Mouse (Mus musculus): Measurements from ENCODE around the gene Tac2. TPM values are rescaled to one million over a fixed set of nuclear protein-coding genes. Genes with fewer than 3 reads are reported as not detected.
"Not testable (repeated sequence)": the region's sequence is repeated elsewhere in the genome, so short reads cannot be mapped to it uniquely, and the experiment has no call there.

Tac2 gene
- polyA plus RNA-seq, 1 experiment from 2014 or later, result 4.5 TPM

- Histone ChIP-seq H3K4me3 (no peak overlapping the region), H3K27me3 (no peaks in the 10 kb centered on the region), H3K27ac (replicated peaks) (no peak overlapping the region), H3K4me2 (replicated peaks) (no peak overlapping the region), H3K36me3 (peaks cover 55% of the 10 kb centered on the region), H3K9ac (replicated peaks) (no peak overlapping the region), H3K4me1 (no peaks in the 10 kb centered on the region), H3K9me3 (no peaks in the 10 kb centered on the region)
- WGBS, result 93% methylated on average over 8 of the region's 8 CpGs
- no peak for ATAC-seq (replicated peaks)
Observed at GRCm38 (mm10) chr10:127747254-127747653, 23.0 kb downstream of the Tac2 start.

- H3K4me3 ChIP-seq, result no peak overlapping the region
- no peaks in the 10 kb centered on the region for H3K4me1 ChIP-seq
- H3K27ac ChIP-seq (replicated peaks), result no peak overlapping the region
- H3K9ac ChIP-seq (replicated peaks), result no peak overlapping the region
- no peaks in the 10 kb centered on the region for H3K27me3 ChIP-seq
- H3K9me3 ChIP-seq, result no peaks in the 10 kb centered on the region
- H3K36me3 ChIP-seq, result peaks cover 37% of the 10 kb centered on the region
- ATAC-seq (replicated peaks), result no peak
- 21% methylated on average over 8 of the region's 8 CpGs for WGBS
- no peak overlapping the region for H3K4me2 ChIP-seq (replicated peaks)
Observed at GRCm38 (mm10) chr10:127748847-127749612, 24.8 kb downstream of the Tac2 start.

GRCm38 (mm10) chr10:127750136-127750777 is 26.0 kb downstream of the Tac2 start:
- 58% methylated on average over 24 of the region's 24 CpGs for WGBS
- ATAC-seq (replicated peaks), result no peak
- H3K4me2 ChIP-seq (replicated peaks), result peak overlapping the region; percentile 26
- H3K4me1 ChIP-seq, result no peaks in the 10 kb centered on the region
- H3K9ac ChIP-seq (replicated peaks), result no peak overlapping the region
- H3K27ac ChIP-seq (replicated peaks), result no peak overlapping the region
- peaks cover 26% of the 10 kb centered on the region for H3K36me3 ChIP-seq
- H3K9me3 ChIP-seq, result no peaks in the 10 kb centered on the region
- H3K27me3 ChIP-seq, result no peaks in the 10 kb centered on the region
- peak overlapping the region; percentile 20 for H3K4me3 ChIP-seq

GRCm38 (mm10) chr10:127751548-127751947 is 27.3 kb downstream of the Tac2 start, which contains the start of gene Gpr182:
TSS of gene Gpr182 (minus strand) at chr10:127751732.
- H3K27ac ChIP-seq (replicated peaks), result no peak within 1 kb of the TSS
- peaks cover 16% of the 10 kb centered on the region for H3K36me3 ChIP-seq
- H3K4me2 ChIP-seq (replicated peaks), result no peak within 1 kb of the TSS
- ATAC-seq (replicated peaks), result no peak
- H3K4me1 ChIP-seq, result no peaks in the 10 kb centered on the region
- H3K9me3 ChIP-seq, result no peaks in the 10 kb centered on the region
- H3K27me3 ChIP-seq, result no peaks in the 10 kb centered on the region
- H3K4me3 ChIP-seq, result no peak within 1 kb of the TSS
- 80% methylated on average over 8 of the region's 8 CpGs for WGBS
- no peak within 1 kb of the TSS for H3K9ac ChIP-seq (replicated peaks)

GRCm38 (mm10) chr10:127754566-127755166 is 30.4 kb downstream of the Tac2 start:
- no peak for ATAC-seq (replicated peaks)
- no peaks in the 10 kb centered on the region for H3K9me3 ChIP-seq
- WGBS, result 76% methylated on average over 6 of the region's 6 CpGs

GRCm38 (mm10) chr10:127755246-127755645 is 31.0 kb downstream of the Tac2 start:
- Histone ChIP-seq H3K4me1 (no peaks in the 10 kb centered on the region), H3K4me2 (replicated peaks) (no peak overlapping the region), H3K9me3 (no peaks in the 10 kb centered on the region), H3K27me3 (no peaks in the 10 kb centered on the region), H3K27ac (replicated peaks) (no peak overlapping the region), H3K9ac (replicated peaks) (no peak overlapping the region), H3K36me3 (no peaks in the 10 kb centered on the region), H3K4me3 (no peak overlapping the region)
- 68% methylated on average over 3 of the region's 3 CpGs for WGBS
- ATAC-seq (replicated peaks), result no peak

More at GRCm38 (mm10) chr10:127754566-127755166, 30.4 kb downstream of the Tac2 start:
- H3K27ac ChIP-seq (replicated peaks), result no peak overlapping the region
- H3K4me3 ChIP-seq, result no peak overlapping the region
- H3K36me3 ChIP-seq, result no peaks in the 10 kb centered on the region
- H3K4me1 ChIP-seq, result no peaks in the 10 kb centered on the region
- H3K27me3 ChIP-seq, result no peaks in the 10 kb centered on the region
- no peak overlapping the region for H3K9ac ChIP-seq (replicated peaks)
- no peak overlapping the region for H3K4me2 ChIP-seq (replicated peaks)

- H3K9me3 ChIP-seq, result no peaks in the 10 kb centered on the region
- no peaks in the 10 kb centered on the region for H3K27me3 ChIP-seq
- no peak overlapping the region for H3K4me3 ChIP-seq
- no peak overlapping the region for H3K9ac ChIP-seq (replicated peaks)
- H3K4me2 ChIP-seq (replicated peaks), result no peak overlapping the region; the same call in 1 of the 2 replicates
- ATAC-seq (replicated peaks), result no peak
- H3K27ac ChIP-seq (replicated peaks), result no peak overlapping the region
- no peaks in the 10 kb centered on the region for H3K4me1 ChIP-seq
- H3K36me3 ChIP-seq, result no peaks in the 10 kb centered on the region
- 65% methylated on average over 18 of the region's 18 CpGs for WGBS
Observed at GRCm38 (mm10) chr10:127755770-127756468, 31.6 kb downstream of the Tac2 start.

- H3K27ac ChIP-seq (replicated peaks), result no peak within 1 kb of the TSS
- H3K4me3 ChIP-seq, result no peak within 1 kb of the TSS
- H3K4me1 ChIP-seq, result no peaks in the 10 kb centered on the region
- ATAC-seq (replicated peaks), result no peak
- WGBS, result 75% methylated on average over 9 of the region's 9 CpGs
- no peak within 1 kb of the TSS for H3K9ac ChIP-seq (replicated peaks)
- no peaks in the 10 kb centered on the region for H3K27me3 ChIP-seq
- H3K4me2 ChIP-seq (replicated peaks), result no peak within 1 kb of the TSS
- no peaks in the 10 kb centered on the region for H3K36me3 ChIP-seq
- no peaks in the 10 kb centered on the region for H3K9me3 ChIP-seq
Observed at GRCm38 (mm10) chr10:127759181-127760110, 35.2 kb downstream of the Tac2 start, which contains the start of the genes Rdh1 and Rdh16f1. TSS of gene Rdh1 (plus strand) at chr10:127759721. TSS of gene Rdh16f1 (plus strand) at chr10:127759787.

GRCm38 (mm10) chr10:127762926-127763325 is 38.6 kb downstream of the Tac2 start:
- H3K4me2 ChIP-seq (replicated peaks); H3K9me3 ChIP-seq; H3K4me1 ChIP-seq; H3K4me3 ChIP-seq; H3K27me3 ChIP-seq; H3K36me3 ChIP-seq; ATAC-seq (replicated peaks); H3K9ac ChIP-seq (replicated peaks); H3K27ac ChIP-seq (replicated peaks): not testable (repeated sequence)
- WGBS, result 88% methylated on average over 10 of the region's 10 CpGs

GRCm38 (mm10) chr10:127763914-127764680 is 39.8 kb downstream of the Tac2 start:
- no peak overlapping the region for H3K4me3 ChIP-seq
- ATAC-seq (replicated peaks), result no peak
- 62% methylated on average over 12 of the region's 12 CpGs for WGBS

More at GRCm38 (mm10) chr10:127763914-127764680, 39.8 kb downstream of the Tac2 start:
- Histone ChIP-seq H3K9ac (replicated peaks) (no peak overlapping the region), H3K27ac (replicated peaks) (no peak overlapping the region), H3K36me3 (no peaks in the 10 kb centered on the region), H3K27me3 (no peaks in the 10 kb centered on the region), H3K4me2 (replicated peaks) (no peak overlapping the region), H3K4me1 (no peaks in the 10 kb centered on the region), H3K9me3 (no peaks in the 10 kb centered on the region)

Data from forebrain, embryonic 15.5 days (tissue).